Mouse (Mus musculus) limb, embryonic 13.5 days (tissue): ENCODE measurements around the gene Palld. TPM values are rescaled to one million over a fixed set of nuclear protein-coding genes. Genes with fewer than 3 reads are reported as not detected.

Experiments used
- ATAC-seq: fragments of 200-750 bp; cut with Nextera tagmentation; 2 replicates; pipeline ENCODE4 v1.8.0; 2017; ENCODE audit warnings: low read depth, moderate number of reproducible peaks, moderate TSS enrichment; ENCODE audit not compliant: low FRiP score
- H3K27ac ChIP-seq: fragments of 300-500 bp; sonication (generic); 2 replicates; pipeline ENCODE4 v1.5.1; 2015; ENCODE audit warnings: inconsistent platforms, mild to moderate bottlenecking, moderate library complexity
- H3K27me3 ChIP-seq: fragments of 300-500 bp; sonication (generic); 2 replicates; pipeline ENCODE4 v1.6.1; 2015; ENCODE audit warnings: mild to moderate bottlenecking, inconsistent platforms
- H3K36me3 ChIP-seq: fragments of 300-500 bp; sonication (generic); 2 replicates; pipeline ENCODE4 v1.6.1; 2015; ENCODE audit warnings: inconsistent platforms, mild to moderate bottlenecking, moderate library complexity
- H3K4me1 ChIP-seq: fragments of 300-500 bp; sonication (generic); 2 replicates; pipeline ENCODE4 v1.6.1; 2015; ENCODE audit warnings: inconsistent platforms
- H3K4me2 ChIP-seq: fragments of 300-500 bp; sonication (generic); replicated peaks from 2 replicates; pipeline ENCODE4 v1.6.1; 2015; ENCODE audit warnings: inconsistent platforms, mild to moderate bottlenecking, moderate library complexity
- H3K4me3 ChIP-seq: fragments of 300-500 bp; sonication (generic); 2 replicates; pipeline ENCODE4 v1.5.1; 2015; ENCODE audit warnings: moderate library complexity, mild to moderate bottlenecking, inconsistent platforms
- H3K9ac ChIP-seq: fragments of 300-500 bp; sonication (generic); 2 replicates; pipeline ENCODE4 v1.6.1; 2015; ENCODE audit warnings: mild to moderate bottlenecking, inconsistent platforms
- H3K9me3 ChIP-seq: fragments of 300-500 bp; sonication (generic); 2 replicates; pipeline ENCODE4 v1.6.1; 2016; ENCODE audit warnings: inconsistent platforms
- WGBS: fragments of 180-500 bp; shearing (Covaris S2); methylation state at CpG from one replicate; pipeline ENCODE4 v1.1.7; 2015; 5-methylcytosine and 5-hydroxymethylcytosine counted together
- polyA plus RNA-seq: library from polyadenylated mRNA; unstranded; fragments of >200 nt; fragmentation: Nextera tagmentation; extraction: Ambion mirVana; gene quantifications from 2 replicates; pipeline ENCODE4 v1.2.1, GENCODE M21; 2015

Gene Palld
- polyA plus RNA-seq, 1 experiment from 2014 or later, result 116 TPM

DNA sequence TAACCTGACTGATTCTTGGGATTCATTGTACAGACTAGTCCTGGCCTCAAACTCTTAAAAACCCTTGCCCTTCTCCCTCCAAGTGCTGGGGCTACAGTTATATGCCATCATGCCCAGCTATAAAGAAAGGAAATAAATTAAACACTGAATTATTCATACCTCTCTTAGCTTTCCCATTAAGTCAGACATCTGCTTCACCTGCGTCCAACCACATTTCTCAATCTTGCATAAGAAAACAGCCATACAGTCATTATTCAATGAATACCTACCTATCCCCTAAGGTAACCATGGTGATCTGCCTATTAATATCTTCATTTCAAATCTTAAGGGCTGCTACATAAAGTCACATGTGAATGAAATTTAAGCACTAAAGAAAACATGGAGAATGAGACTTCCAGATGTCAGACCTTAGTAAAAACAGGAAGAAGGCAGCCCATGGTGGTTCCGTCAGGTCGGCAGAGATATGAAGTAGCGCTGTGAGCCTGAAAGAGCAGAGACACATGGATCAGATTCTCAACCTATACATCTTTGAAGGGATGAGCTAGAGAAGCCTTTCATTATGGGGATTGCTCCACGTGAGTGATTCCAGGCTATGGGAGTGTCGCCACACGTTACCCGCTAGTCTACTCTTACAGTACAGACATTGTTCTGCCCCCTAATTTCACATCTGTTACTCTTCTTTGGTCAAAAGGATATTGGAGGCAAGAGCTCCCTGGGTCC, 193.7 kb downstream of the Palld start:
- Histone ChIP-seq H3K36me3 (peaks cover 53% of the 10 kb centered on the region), H3K4me1 (peaks cover 8% of the 10 kb centered on the region), H3K27me3 (no peaks in the 10 kb centered on the region), H3K4me2 (no peak overlapping the region), H3K4me3 (no peak overlapping the region), H3K9me3 (no peaks in the 10 kb centered on the region), H3K27ac (no peak overlapping the region; the same call in 1 of the 2 replicates), H3K9ac (no peak overlapping the region)
- peak; percentile 64; the same call in 1 of the 2 replicates for ATAC-seq
- WGBS, result 48% methylated on average over 8 of the region's 8 CpGs

DNA sequence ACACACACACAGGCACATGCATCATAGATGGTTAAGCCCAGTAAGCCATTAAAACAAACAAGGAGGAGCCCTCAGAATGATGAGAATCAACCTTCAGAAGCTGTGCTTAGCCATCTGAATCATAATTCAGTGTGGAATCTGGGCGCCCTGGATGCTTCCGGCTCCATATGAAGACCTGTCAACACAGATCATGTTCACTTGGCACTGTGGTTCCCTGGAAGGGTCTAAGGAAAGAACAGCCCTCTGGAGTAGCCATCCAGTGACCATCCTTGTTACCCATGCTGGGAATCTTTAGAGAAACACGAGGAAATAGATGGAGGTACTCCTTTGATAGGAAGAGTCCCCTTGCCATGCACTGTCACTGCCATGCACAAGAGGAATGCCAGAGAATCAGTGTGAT, 197.0 kb downstream of the Palld start:
- no peak overlapping the region for H3K4me2 ChIP-seq
- 85% methylated on average over 3 of the region's 3 CpGs for WGBS

DNA sequence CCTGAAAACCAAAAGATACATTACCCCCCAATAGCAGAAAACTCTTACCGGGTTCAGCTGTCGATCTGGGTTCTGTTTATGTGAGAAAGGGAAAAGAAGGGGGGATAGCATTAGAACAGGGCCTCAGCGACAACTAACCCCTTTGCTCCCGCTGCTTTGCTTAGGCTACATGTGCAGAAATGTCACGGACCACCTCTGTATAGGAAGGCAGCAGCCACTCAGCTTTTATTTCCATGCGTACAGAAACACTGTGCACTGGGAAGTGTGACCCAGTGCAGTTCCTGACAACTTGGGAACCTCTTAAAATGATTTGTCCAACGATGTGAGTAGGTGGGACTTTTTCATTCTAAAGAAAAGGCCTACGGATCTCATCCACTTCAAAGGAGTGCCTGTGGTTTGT, 200.4 kb downstream of the Palld start:
- Histone ChIP-seq H3K4me3 (no peak overlapping the region), H3K4me2 (no peak overlapping the region), H3K27ac (no peak overlapping the region), H3K4me1 (peaks cover 32% of the 10 kb centered on the region), H3K36me3 (peaks cover 28% of the 10 kb centered on the region), H3K9me3 (no peaks in the 10 kb centered on the region), H3K27me3 (no peaks in the 10 kb centered on the region), H3K9ac (no peak overlapping the region)
- ATAC-seq, result no peak
- WGBS, result 47% methylated on average over 8 of the region's 8 CpGs

More for the DNA sequence above, 197.0 kb downstream of the Palld start:
- no peak overlapping the region for H3K27ac ChIP-seq
- H3K4me3 ChIP-seq, result no peak overlapping the region
- ATAC-seq, result no peak
- no peak overlapping the region for H3K9ac ChIP-seq
- peaks cover 50% of the 10 kb centered on the region for H3K36me3 ChIP-seq
- peaks cover 39% of the 10 kb centered on the region for H3K4me1 ChIP-seq
- no peaks in the 10 kb centered on the region for H3K9me3 ChIP-seq
- H3K27me3 ChIP-seq, result no peaks in the 10 kb centered on the region

DNA sequence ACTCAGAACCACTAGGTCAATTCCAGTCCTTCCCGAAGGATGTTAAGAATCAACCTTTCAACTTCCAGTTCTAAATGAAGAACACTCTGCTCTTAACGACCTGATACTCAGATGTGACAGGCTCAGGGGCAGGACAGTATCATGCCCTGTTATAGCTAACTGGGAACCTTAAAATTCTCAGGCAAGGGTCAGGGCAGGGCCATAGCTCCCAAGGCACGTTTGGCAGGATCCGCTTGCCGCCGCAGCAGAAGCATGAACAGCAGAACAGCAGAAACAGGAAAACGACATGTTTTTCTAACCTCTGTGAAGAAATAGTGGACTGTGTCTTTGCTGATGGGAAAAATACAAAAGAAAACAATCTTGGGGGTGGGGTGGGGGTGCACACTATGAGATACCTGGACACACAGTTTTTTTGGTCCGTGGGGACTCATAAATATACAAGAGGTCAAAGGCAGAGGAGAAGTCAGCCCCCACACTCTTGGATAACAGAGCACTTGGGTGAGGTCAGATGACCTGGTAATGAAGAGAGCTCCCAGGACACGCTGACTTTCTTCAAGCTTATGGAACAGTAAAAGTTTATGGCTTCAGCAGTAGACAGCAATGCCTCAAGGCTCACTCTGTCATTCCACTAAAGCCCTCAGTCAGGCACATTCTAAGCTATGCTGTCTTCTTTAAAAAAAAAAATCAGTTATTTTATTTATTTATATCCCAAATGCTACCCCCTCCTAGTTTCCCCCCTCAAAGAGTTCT, 201.4 kb downstream of the Palld start:
- peaks cover 36% of the 10 kb centered on the region for H3K4me1 ChIP-seq
- H3K27ac ChIP-seq, result no peak overlapping the region
- WGBS, result 33% methylated on average over 9 of the region's 9 CpGs
- H3K9me3 ChIP-seq, result no peaks in the 10 kb centered on the region
- no peaks in the 10 kb centered on the region for H3K27me3 ChIP-seq
- peaks cover 22% of the 10 kb centered on the region for H3K36me3 ChIP-seq
- H3K4me2 ChIP-seq, result no peak overlapping the region
- ATAC-seq, result no peak; the same call in 1 of the 2 replicates
- H3K4me3 ChIP-seq, result no peak overlapping the region
- H3K9ac ChIP-seq, result no peak overlapping the region

DNA sequence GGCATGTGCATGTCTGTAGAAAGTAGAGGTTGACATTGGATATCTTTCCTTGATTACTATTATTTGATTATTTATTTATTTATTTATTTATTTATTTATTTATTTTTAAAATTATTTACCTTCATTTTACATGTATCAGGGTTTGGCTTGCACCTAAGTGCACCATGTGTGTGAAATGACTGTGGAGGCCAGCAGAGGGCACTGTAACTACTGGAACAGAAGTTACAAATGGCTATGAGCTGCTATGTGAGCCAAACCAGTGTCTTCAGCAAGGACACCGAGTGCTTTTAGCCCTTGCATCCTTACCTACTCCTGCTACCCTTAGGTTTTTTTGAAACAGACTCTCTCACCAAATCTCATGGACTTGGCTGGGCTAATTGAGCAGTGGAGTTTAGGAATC, 202.2 kb downstream of the Palld start:
- Histone ChIP-seq H3K36me3 (peaks cover 16% of the 10 kb centered on the region), H3K27ac (no peak overlapping the region), H3K9me3 (no peaks in the 10 kb centered on the region), H3K4me3 (no peak overlapping the region), H3K27me3 (no peaks in the 10 kb centered on the region), H3K9ac (no peak overlapping the region), H3K4me2 (no peak overlapping the region), H3K4me1 (peaks cover 44% of the 10 kb centered on the region)
- WGBS, result 83% methylated on average over 1 of the region's 1 CpGs
- no peak for ATAC-seq

DNA sequence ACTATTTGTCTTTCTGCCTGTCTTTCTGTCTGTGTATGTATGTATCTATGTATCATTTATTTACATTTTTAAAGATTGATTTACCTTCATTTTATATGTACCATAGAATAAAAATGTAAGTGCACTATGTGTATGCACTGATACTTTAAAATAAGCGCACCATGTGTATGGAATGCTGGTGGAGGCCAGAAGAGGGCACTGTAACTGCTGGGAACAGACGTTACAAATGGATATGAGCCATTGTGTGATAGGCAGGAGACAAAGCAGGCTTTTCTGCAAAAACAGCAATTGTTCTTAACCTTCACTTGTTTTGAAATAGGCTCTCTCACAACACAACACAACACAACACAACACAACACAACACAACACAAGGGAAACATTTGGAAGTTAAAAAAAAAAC, 203.5 kb downstream of the Palld start:
- no peak for ATAC-seq
- peaks cover 14% of the 10 kb centered on the region for H3K36me3 ChIP-seq
- H3K4me2 ChIP-seq, result no peak overlapping the region
- H3K9ac ChIP-seq, result no peak overlapping the region
- H3K27me3 ChIP-seq, result no peaks in the 10 kb centered on the region
- 98% methylated on average over 2 of the region's 2 CpGs for WGBS
- H3K27ac ChIP-seq, result no peak overlapping the region; the same call in 1 of the 2 replicates
- H3K9me3 ChIP-seq, result no peaks in the 10 kb centered on the region
- no peak overlapping the region for H3K4me3 ChIP-seq
- H3K4me1 ChIP-seq, result peaks cover 45% of the 10 kb centered on the region

DNA sequence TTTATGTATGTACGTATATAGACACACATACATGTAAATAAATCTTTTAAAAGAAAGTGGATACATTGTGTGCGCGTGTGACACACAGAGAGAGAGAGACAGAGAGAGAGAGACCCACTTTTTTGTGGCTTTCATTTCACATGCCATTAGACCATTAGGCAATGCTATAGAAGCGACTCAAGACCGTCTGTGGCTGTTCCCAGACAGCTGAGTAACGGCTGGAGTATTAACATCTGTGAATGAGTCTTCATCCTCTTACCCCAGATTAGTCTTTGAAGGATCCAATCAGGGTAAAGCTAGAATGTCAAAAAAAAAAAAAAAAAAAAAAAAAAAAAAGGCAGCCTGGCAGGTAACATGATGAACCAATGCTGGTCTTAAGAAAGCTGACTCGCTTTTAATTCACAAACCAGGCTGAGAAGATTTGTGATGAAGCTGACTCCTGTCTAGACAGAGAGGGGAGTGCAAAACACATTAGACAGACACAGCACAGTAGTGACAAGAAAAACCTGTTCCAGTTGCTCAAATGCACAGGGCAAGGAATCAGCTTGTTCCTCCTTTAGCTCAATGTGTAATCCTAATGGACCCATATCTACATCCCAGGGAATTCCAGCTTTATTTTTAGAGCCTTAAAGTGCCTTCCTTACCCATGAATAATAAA, 204.6 kb downstream of the Palld start:
- Histone ChIP-seq H3K4me3 (no peak overlapping the region), H3K36me3 (peaks cover 10% of the 10 kb centered on the region), H3K9me3 (no peaks in the 10 kb centered on the region), H3K27me3 (no peaks in the 10 kb centered on the region), H3K27ac (no peak overlapping the region), H3K9ac (no peak overlapping the region), H3K4me2 (no peak overlapping the region), H3K4me1 (peaks cover 43% of the 10 kb centered on the region)
- ATAC-seq, result no peak
- 66% methylated on average over 7 of the region's 7 CpGs for WGBS

DNA sequence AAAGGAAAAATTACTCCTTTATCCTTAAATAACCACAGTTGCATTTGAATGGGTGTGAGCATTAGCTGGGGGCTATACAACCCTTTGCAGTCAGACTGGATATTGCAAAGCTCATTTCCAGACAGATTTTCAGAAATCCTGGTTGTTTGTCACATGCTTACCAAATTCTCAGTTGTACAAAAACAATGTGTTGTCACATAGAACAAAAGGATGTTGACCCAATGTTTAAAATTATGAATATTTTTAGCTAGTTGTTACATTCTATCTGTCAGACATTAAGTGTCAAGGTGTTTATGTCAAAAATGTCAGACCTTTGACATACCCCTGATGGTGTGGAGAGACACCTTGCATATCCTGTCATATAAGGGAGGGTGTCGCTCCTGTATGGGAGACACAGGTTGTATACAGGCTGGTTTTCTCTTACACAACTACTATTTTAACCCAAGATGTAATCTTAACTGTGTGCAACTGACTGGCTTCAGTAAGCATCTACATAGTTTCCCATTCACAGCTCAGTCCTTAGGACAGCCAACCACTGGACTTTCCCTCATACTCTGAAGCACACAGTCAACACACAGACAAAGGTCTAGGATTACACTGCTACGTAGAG, 205.5 kb downstream of the Palld start:
- Histone ChIP-seq H3K4me1 (peaks cover 36% of the 10 kb centered on the region), H3K9ac (no peak overlapping the region), H3K36me3 (peaks cover 10% of the 10 kb centered on the region), H3K4me2 (no peak overlapping the region), H3K27ac (no peak overlapping the region), H3K27me3 (no peaks in the 10 kb centered on the region), H3K9me3 (no peaks in the 10 kb centered on the region), H3K4me3 (no peak overlapping the region)
- WGBS, result 89% methylated on average over 2 of the region's 2 CpGs
- ATAC-seq, result no peak

DNA sequence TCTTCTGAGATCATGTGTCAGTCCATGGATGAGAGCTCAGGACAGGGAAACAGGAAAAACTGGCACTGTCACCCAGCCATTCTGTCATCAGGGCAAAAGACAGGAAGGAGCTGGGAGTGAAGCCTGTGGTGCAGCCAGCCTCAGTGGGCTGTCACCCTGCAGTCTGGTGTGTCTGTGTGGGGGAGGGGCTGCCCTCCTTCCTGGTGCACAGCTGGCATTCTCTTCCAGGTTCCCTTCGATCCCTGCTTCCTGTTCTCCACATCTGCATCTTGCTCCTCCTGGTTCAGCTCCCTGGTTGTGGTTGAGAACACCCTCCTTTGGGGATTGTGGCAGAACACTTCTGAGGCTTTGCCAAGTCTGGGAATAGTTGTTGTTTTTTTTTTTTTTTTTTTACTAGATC, 207.1 kb downstream of the Palld start:
- Histone ChIP-seq H3K9me3 (no peaks in the 10 kb centered on the region), H3K4me3 (no peak overlapping the region), H3K4me2 (no peak overlapping the region), H3K27me3 (no peaks in the 10 kb centered on the region), H3K9ac (no peak overlapping the region), H3K27ac (no peak overlapping the region), H3K4me1 (peaks cover 22% of the 10 kb centered on the region), H3K36me3 (peaks cover 2% of the 10 kb centered on the region)
- 17% methylated on average over 1 of the region's 1 CpGs for WGBS
- ATAC-seq, result no peak

DNA sequence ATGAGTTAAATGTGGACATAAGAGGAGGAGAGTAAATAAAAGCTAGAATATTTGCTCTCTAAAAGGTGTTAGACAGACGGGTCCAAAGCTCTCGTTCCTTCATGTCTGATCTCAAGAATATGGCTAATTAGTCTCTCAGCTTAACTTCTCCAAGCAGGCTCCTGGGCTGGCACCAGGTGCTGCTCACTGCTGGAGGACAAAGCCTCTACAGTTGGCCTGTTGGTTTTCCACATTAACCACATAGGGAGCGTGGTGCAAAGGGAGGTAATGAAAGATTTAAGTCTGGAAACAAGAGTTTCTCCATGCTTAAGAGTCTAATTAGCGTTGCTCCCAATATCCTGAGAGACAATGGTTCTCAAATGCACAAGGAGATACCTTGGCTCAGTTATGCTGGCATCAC, 209.6 kb downstream of the Palld start:
- H3K4me3 ChIP-seq, result no peak overlapping the region
- ATAC-seq, result no peak
- no peaks in the 10 kb centered on the region for H3K36me3 ChIP-seq
- no peak overlapping the region for H3K4me2 ChIP-seq
- no peak overlapping the region for H3K9ac ChIP-seq
- H3K9me3 ChIP-seq, result no peaks in the 10 kb centered on the region
- WGBS, result 31% methylated on average over 4 of the region's 4 CpGs
- H3K27ac ChIP-seq, result no peak overlapping the region
- peaks cover 22% of the 10 kb centered on the region for H3K4me1 ChIP-seq
- no peaks in the 10 kb centered on the region for H3K27me3 ChIP-seq

DNA sequence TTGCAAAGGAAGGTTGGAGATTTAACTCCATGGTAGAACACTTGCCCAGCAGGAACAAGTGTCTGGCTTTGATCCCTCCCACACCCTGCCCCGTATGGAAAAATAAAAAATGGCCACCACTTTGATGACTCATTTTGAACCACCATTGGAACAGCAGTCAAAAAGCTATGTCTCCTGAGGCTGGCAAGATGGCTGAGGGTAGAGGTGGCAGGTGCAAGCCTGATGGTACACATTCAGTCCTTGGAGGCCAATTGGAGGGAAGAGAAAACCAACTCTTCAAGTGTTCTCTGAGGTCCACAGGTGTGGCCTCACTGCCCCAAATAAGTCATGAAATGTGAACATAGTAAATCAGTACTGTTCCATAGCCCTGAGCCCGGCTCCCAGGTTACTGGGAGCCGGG, 210.4 kb downstream of the Palld start:
- WGBS, result 88% methylated on average over 3 of the region's 3 CpGs
- Histone ChIP-seq H3K9ac (no peak overlapping the region), H3K4me2 (no peak overlapping the region), H3K27me3 (no peaks in the 10 kb centered on the region), H3K4me1 (peaks cover 22% of the 10 kb centered on the region), H3K36me3 (peaks cover 2% of the 10 kb centered on the region; the same call in 1 of the 2 replicates), H3K4me3 (no peak overlapping the region), H3K27ac (no peak overlapping the region), H3K9me3 (no peaks in the 10 kb centered on the region)
- ATAC-seq, result no peak

DNA sequence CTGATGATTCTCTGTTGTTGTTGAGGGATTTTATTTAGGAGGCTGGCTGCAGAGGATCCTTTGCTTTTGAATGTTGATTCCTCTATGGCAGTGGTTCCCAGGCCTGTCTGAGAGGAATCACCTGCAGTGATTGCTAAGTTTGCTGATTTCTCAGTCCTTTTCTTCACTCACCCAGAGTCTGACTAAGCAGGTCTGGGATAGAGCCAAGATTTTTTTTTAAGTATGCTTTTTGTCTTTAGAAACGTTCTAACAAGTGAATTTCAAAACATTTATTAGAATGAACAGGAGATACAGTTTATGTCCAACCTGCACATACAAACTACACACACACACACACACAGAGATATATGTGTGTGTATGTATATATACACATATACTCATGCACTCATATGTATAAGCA, 211.1 kb downstream of the Palld start:
- H3K9ac ChIP-seq, result no peak overlapping the region
- H3K36me3 ChIP-seq, result peaks cover 9% of the 10 kb centered on the region
- no peaks in the 10 kb centered on the region for H3K27me3 ChIP-seq
- no peaks in the 10 kb centered on the region for H3K9me3 ChIP-seq
- no peak overlapping the region for H3K27ac ChIP-seq
- H3K4me3 ChIP-seq, result no peak overlapping the region
- H3K4me2 ChIP-seq, result no peak overlapping the region
- WGBS, result 44% methylated on average over 1 of the region's 1 CpGs
- H3K4me1 ChIP-seq, result peaks cover 21% of the 10 kb centered on the region
- ATAC-seq, result no peak
